Mouse (Mus musculus) ZHBTc4 (cell line): ENCODE results near the gene Nr2f6.

ENCODE experiments used
- DNase-seq: peaks from one replicate; pipeline ENCODE4 v3.0.0-alpha.2; 2011; ENCODE audit warnings: low read depth, low spot score

Nr2f6 gene

DNA sequence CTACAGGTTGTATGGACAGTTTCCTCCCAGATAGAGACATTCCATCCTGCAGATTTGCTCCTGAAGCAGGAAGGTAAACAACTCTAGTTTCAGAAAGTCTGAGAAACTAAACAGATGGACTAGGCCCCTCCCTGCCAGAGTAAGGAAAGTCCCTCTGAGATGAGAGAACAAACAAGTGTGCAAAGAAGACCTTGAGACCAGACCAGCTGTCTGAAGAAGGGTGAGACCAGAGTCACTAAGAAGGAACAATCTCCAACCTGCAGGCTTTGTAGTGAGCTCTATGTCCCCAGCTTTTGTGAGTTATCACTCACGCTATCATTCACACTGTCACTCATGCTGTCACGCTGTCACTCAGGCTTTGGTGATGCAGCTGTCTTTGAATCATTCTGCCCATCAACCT is 9.9 kb upstream of the Nr2f6 start:
- no peak for DNase-seq

DNA sequence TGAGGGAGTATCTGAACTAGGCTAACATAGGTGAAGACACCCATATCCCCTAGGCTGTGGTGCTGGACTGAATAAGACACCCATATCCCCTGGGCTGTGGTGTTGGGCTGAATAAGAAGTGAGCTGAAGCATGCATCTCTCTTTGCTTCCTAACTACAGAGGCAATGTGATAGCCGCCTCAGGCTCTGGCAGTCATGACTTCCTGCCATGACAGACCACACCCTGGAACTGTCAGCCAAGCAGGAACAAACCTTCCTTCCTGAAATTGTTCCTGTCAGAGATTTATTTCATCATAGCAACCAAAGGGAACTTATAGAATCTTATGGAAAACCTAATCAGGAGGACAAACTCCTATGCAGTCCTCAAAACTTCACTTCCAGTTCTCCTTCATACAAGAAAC is 6.5 kb upstream of the Nr2f6 start:
- DNase-seq: no peak

DNA sequence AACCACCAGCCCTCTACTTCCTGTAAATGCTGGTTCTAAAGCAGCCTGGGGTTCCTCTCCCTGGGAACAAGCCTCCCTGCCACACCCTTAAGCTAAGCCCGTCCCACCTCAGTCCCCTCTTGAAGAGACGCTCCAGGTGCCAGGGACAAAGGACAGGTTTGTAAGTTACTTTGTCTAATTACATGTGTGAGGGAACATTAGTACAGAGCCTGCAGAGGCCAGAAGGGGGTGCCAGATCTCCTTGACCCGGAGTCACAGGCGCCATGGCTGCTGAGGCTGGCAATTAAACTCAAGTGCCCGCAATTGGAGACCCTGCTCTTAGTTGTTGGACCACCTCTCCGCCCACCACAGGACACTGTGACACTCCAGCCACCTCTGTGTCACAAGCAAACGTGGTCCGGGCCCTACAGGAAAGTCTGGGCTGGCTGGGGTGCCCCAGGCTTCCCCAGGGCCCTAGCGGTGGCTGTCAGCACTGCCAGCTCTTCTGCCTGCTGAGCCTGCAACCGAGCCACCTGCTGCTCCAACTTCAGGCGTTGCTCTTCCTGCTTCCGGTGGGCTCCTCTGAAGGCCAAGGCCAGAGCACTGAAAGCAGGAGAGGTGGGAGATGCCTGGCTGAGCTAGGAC is 3.6 kb upstream of the Nr2f6 start:
- peak; percentile 95 for DNase-seq

DNA sequence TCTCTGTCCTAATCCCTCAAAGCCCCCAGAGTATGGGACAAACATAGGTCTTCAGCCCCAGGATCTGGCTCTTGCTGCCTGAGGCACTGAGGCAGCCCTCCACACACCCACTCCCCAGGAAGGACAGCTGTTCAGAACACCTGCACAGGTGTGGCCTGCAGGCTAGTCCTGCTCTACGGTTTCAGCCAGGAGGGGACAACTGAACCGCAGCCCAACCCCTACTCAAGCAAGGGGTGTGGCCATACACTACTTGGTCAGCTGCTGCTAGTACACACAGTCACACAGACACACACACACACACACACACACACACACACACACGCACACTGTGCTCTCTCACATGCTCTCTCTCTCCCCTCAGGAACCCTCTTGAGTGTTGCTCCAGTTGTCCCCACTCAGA is 2.1 kb upstream of the Nr2f6 start:
- DNase-seq: no peak

DNA sequence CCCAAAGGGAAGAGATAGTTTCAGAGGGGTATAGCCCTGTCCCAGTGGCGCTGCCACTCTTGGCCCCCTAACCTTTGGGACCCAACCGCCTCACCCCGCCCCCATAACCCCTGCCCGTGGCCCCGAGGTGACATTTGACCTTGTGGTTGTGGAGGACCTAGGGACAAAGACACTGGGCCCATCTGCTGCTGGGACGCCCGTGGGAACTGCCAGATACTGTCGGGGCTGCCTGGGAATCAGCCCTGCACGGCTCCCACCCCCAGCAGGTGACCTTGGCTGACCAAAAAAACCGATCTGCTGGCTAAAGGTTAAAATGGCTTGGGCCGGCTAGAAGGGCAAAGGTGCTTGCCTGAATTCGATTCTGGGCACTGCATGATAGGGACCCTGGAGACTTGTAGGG is 1.6 kb upstream of the Nr2f6 start:
- DNase-seq: no peak

DNA sequence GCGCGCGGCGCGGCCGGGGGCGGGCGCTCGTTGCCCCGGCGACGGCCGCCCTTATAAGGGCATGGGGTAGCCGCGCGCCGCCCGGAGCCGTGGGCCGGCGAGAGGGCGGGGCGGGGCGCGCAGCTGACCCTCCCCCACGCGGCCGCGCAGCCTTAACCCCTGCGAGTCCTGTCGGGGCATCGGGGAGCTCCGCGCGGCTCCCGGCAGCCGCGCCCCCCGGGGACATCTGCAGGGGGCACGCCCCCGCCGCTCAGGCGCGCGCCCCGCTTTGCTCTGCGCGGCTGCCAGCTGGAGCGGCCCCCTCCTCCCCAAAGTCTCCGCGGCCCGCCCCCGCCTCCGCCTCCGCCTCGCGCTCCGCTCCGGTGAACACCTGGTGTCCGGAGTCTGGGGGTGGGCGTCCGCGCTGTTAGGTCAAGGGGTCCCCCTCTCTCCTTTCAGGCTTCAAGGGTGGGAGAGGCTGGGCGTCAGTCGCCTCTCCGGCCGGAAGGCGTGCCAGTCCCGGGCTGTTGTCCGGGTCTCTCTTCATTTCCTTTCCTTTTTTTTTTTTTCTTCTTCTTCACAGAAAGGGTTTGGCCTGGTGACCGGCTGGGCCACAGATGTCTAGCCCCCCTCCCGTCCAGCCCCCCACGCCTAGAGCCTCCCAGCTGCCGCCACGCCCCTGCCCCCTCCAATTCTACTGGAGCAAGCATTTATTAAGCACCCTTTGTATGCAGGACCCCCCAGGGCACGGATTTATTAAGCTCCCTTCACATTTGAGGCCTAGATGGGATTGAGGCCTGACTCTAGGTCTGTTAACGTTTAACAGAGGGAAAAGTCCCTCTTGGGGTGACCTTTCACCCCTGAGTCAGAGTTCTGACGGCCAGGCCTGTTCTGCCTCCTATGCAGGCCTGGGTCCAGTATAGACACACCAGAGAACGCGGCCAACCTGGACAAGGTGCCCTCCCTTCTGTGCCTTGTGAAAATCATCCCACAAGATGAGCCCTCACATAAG is 506 bp upstream of the Nr2f6 start:
- peak; percentile 86 for DNase-seq

DNA sequence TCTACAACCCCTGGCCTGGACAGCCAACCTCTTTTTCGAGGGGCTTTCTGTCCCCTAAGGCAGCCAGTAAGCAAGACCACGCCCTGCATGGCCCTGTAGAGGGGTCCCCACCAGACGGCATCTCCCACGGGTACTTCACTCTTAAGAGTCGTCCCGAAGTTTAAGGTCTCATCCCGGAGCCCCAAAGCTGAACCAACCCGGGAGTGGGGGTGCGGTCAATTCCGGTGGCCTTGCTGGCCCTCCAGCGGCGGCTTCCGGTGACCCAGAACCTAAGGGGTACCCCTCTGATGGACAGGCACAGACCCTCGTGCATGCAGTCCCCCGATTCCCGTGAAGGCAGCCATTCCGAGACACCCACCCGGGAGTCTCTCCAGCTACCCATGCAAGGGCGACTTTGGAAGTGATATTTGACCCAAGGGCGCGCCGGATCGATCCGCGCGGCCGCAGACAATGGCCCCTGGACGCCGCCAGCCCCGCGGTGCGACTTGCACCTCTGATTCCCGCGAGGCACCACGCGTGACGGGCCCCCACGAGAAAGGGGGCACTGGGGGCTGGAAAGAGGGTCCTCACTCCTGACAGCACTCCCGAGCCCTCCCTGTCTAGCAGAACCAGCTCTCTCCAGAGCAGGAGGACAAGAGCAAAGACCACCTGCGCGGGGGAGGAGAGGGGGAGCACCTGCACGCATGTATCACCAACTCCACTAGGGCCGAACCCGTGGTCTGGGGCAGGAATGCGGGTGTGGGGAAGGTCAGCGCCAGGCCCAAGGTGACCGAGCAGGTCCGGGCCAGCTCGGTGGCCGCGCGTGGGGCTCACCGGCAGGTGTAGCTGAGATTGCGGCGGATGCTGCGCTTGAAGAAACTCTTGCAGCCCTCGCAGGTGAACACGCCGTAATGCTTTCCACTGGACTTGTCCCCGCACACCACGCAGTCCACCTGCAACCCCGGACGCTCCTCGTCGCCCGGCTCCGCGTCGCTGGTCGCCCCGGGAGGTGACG is 1.3 kb downstream of the Nr2f6 start:
- DNase-seq: peak; percentile 45

DNA sequence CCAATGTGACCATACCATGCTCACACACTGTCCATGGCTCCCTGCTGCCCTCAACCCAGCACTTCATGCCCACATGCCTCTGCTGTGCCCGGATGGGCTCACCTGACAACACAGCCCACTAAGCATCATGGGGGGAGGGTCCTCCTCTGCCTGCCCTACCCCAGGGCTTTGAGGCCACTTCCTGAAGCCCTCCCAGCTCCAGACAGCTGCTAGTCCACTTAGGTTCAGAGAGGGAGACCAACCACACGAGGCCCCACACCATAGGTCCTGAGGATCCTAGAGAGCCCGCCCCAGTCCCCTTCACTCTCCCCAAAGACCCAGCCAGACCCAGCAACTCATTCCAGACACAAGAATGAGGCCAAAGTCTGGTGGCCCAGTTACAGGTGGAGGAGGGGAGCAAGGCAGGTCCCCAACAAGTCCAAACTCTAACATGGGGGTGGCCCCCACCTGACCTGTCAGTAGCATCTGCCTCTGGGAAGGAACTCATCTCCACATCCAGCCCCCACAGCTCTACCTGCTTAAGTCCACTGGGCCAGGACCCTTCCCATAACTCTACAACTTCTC is 2.2 kb downstream of the Nr2f6 start:
- DNase-seq: no peak

DNA sequence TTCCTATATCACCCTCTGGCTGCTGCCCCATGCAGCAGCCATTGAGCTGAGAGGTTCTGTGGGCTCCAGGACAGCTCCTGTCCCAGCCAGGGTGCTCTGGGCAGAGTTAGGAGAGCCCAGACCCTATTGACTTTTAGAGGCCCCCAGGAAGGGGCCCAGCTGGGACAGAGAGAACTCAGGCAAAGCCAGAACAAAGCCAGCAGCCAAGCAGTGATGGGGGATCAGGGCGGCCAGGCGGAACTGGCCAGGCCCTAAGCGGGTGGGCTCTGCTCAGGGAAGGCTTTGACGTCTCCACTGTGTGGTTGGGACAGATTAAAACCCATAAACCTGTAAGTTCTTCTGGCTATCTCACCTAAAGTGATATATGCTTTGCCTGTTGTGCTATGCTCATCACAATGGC is 2.8 kb downstream of the Nr2f6 start:
- DNase-seq: no peak

DNA sequence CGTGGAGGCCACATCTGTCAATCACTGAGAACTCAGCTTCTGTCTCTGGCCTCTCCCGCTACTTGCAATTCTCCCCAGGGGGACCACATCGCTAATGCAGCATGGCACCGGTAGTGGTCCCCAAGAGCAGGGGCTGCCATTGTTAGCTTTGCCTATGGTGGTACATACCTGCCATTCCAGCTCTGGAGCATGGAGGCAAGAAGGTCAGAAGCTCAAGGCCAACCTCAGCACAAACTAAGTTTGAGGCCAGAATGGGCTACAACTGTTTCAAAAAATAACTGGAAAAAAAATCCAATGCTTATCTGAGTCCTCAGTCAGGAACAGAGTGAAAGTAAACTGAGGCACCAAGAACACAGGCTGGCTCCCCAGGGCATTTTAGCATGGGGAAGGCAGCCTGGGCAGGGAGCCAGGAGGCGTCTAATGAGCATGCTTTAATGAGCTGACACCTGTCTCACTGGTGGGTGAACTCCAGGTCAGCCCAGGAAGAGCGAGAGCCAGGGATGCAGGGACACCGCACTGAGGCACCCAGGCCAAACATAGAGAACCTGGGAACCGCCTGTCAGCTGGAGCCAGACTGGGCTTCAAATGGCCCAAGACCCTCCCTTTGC is 5.2 kb downstream of the Nr2f6 start:
- no peak for DNase-seq

DNA sequence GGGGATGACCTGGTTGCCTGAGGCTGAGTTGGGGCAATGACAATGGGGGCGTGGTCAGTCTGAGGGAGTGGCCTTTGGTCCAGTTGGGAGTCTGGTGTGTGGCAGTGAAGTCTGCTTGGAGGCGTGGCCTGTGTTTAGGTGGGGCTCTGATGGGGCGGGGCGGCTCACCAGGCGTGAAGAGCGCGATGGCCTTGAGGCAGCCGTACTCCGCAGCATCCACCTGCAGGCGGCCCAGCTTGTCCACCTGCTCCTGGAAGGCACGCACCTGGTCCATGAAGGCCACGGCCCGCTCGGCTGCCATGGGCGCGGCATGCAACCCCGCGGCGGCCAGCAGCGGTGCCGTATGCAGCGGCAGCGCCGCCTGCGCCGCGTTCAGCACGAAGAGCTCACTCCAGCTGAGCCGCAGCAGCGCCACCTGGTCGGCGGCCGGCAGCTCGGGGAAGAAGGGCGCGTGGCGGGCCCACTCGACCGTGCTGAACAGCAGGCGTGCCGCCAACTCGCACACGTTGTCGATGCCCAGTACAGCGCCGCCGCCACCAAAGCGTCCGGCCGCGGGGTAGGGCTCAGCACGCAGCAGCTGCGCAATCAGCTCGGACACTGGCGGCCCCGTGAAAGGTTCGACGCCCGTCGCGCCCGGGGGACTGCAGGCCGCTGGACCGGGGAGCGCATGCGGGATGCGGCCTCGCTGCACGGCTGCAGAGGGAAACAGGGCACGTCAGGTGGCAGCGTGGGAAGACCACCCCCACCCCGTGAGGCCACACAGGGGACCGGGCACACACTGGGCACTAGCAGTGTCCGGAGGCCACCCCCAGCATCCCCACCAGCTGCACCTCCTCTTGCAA is 6.0 kb downstream of the Nr2f6 start:
- peak; percentile 95 for DNase-seq

DNA sequence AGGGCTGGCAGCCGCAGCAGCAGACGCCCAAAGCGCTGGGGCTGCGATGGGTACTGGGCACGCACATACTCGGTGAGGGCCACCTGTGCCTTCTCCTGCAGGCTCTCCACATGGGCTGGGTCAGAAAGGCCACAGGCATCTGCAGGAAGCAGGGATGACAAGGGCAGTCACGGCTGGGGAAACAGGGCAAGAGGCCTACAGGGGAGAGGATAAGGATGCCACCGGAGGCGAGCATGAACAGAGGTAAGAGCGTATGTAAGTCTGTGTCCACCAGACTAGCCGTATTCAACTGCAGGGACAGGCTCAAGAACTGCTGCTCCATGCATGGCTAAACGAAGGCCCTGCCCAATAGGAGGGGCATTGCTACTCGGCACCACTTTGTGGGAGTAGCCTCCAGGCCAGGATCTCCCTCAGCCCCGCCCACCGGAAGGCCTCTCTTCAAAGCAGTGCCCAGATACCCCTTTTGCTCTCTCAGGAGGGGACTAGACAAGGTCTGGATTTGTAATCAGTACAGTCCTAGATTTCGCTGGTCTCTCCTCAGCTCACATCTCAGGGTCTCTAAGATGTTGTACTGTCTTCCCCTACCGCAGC is 7.0 kb downstream of the Nr2f6 start:
- peak; percentile 62 for DNase-seq

DNA sequence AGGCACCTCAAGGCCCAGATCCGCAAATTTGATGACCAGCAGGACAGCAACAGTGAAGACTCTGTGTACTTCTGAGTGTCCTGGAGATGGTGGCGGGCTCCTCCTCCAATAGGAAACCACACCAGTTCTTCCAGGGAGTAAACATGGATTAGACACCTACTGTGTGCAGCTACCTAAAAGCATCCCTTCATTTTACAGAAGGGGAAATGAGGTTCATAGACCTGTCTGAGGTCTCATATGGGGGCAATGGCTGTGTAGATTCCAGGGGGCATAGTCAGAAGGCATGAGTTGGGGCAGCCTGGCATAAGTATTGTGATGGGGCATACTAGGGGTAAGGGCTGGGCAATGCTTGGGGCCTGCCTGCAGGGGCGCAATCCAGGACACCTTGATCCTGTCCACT is 8.8 kb downstream of the Nr2f6 start:
- DNase-seq: no peak

DNA sequence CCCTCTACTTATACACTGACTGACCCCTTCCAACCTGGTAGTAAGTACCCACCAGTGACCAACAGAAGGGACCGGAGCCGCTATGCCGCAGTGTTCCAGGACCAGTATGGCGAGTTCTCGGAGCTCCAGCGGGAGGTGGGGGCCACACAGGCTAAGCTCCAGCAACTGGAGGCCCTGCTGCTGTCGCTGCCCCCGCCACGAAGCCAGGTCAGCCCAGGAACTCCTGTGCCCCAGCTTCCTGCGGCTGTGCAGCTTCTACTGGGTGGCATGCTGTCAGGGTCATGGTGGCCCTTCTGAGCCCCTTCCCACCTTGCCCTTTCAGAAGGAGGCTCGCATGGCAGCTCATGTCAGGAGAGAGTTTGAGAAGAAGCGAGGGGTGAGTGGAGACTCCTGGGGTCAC is 9.3 kb downstream of the Nr2f6 start:
- DNase-seq: no peak

DNA sequence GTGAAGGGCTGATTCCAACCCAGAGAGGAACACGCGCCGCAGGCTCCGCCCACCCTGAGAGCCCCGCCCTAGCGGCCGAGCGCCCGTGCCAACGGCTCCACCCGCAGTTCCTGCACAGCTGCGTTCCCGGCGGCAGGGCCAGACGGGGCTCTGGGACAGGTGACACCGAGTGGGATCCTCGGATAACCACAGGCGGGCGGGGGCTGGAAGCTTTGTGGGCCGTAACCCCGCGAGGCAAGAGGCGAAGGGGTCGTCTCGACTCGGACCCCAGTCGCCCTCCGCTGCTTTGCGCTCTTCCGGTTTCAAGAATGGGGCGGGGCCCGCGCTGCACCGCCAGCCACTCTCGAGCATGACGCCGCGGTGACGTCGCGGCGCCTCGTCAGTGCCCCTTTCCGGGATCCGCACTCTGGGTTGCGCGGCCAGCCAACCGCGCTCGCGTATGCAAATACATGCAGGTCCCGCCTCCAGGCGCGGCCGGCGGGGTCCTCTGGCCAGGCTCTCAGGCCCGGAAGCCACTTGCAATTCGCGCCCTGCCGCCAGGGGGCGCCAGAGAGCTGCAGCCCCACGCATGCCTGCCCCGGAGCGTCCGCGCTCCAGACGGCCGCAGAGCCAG is 10.4 kb downstream of the Nr2f6 start, which contains the start of gene Ocel1:
Gene Ocel1 (plus strand): TSS at position 63 of the 613 bp plus-strand sequence.
- peak; percentile 100 for DNase-seq

DNA sequence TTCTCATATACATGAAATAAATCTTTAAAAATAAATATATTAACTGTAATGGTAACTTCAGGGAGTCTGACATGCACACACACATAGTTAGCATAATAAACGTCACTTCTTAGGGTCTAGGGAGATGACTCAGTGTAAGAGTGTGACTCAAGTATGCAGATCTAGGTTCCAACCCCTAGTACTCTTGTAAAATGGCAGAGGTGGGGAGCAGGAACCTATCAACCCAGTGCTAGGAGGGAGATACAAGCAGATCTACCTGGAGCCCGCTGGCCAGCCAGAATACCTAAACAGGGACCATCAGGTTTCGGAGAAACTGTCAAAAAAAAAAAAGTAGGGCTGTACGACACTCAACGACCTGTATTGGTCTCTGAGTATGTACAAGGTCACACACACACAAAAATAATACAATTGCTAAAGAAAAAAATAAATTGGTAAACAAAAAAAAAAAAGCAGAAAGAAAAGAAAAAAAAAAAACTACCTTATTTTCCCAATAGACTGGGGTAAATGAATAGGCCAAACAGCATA is 11.0 kb downstream of the Nr2f6 start:
- DNase-seq: no peak

DNA sequence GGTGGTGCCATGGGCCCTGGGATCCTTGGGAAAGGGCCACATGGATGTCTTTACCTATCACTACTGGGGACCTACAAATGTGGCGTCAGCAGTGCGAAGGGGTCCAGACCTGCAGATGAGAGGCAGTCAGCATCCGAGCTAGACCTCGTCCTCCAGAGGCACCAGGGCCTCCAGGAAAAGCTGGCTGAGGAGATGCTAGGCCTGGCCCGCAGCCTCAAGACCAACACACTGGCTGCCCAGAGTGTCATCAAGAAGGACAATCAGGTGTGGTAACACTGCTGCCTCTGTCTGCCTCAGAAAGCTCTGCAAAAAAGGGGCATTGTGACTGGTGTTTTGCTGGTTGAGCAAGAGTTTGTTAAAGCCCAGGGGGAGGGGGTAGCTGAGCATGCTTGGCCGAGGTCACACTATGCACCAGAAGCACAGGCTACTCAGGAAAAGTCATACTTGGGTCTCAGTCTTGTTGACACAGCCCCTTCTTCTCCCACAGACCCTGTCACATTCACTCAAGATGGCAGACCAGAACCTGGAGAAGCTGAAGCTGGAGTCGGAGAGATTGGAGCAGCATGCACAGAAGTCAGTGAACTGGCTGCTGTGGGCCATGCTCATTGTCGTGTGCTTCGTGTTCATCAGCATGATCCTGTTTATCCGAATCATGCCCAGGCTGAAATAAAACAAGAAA is 12.6 kb downstream of the Nr2f6 start:
- DNase-seq: no peak

DNA sequence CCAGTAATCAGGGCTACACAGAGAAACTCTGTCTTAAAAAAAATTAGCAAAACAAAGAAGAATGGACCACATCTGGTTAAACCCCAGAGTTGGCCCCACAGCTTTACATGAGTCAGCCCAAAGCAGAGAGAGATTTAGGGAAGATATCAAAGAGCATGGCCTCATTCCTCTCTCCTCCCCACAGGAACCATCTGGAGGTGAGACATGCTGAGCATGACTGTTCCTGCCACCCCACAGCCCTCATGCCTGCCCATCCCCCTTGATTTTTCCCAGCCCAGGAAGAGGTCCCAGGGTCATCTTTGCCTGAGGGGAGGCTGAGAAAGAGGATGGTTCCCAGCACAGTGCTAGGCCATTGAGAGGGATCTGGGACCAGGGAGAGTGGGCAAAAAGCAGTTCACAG is 13.4 kb downstream of the Nr2f6 start:
- DNase-seq: no peak
